Mouse (Mus musculus): ENCODE results near the gene Nmd3. TPM values are rescaled to one million over a fixed set of nuclear protein-coding genes. Genes with fewer than 3 reads are reported as not detected.

Gene Nmd3
- polyA plus RNA-seq, 2 experiments: 57.5 to 127 TPM

DNA sequence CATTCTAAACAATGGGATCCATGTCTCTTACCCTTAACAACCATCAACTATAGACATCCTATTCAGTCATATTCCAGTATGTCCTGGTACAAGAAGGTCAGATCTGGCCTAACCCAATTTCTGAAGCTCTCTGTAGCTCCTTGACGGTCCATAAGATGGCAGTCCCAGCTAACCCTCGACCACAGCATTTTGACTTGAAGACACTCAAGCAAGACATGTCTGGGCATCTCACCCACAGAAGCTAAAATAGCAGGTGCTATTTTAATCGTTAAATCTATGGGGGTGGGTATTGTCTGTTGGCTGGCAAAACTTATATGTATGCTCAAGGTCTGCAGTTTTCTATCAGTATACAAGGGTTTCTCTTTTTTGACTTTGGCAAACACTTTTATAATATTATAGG, 33.4 kb downstream of the Nmd3 start:
- Histone ChIP-seq H3K9me3 (ENCODE audit: control insufficient read depth, low read length) (no peaks in the 10 kb centered on the region), H3K27ac (replicated peaks; ENCODE audit: low read depth, low read length) (no peak overlapping the region), H3K4me3 (replicated peaks; ENCODE audit: low read length) (no peak overlapping the region), H3K36me3 (ENCODE audit: control insufficient read depth, insufficient read depth, low read length) (peaks cover 66% of the 10 kb centered on the region), H3K27me3 (ENCODE audit: control insufficient read depth, insufficient read depth, low read length) (no peaks in the 10 kb centered on the region), H3K4me1 (ENCODE audit: control insufficient read depth, insufficient read depth, low read length) (no peaks in the 10 kb centered on the region), H3K4me2 (replicated peaks; ENCODE audit: low read depth, low read length, severe bottlenecking) (no peak overlapping the region), H3K9ac (ENCODE audit: low read depth, low read length, severe bottlenecking) (no peak overlapping the region)
- DNase-seq (ENCODE audit: low spot score) (no peak), ATAC-seq (ENCODE audit: low FRiP score, low read depth) (no peak)
- TF ChIP-seq POLR2A (IDR thresholded peaks at IDR 0.05; ENCODE audit: borderline replicate concordance, extremely low read depth, insufficient read depth, insufficient read length): no peak
- WGBS: 75% methylated on average over 3 of the region's 3 CpGs

DNA sequence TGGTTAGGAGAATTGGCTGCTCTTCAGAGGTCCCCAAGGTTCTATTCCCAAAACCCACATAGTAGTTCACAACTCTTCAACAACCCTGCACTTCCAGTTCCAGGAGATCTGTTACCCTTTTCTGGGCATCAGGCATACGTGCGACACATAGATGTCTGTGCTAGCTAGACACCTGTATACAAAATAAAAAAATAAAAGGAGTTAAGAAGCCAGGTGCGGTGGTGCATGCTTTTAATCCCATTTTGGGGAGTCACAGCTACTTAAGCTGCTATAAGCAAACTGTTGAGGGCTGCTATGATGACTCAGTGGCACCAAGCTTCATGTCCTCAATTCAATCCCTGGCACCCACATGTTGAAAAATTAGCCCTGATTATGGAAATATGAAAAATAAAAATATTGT, 34.2 kb downstream of the Nmd3 start:
- no peak overlapping the region for H3K27ac ChIP-seq (replicated peaks; ENCODE audit: low read depth, low read length)
- no peak overlapping the region for H3K4me2 ChIP-seq (replicated peaks; ENCODE audit: low read depth, low read length, severe bottlenecking)
- H3K4me1 ChIP-seq (ENCODE audit: control insufficient read depth, insufficient read depth, low read length): no peaks in the 10 kb centered on the region
- no peak overlapping the region for H3K9ac ChIP-seq (ENCODE audit: low read depth, low read length, severe bottlenecking)
- no peak overlapping the region for H3K4me3 ChIP-seq (replicated peaks; ENCODE audit: low read length)
- ATAC-seq (ENCODE audit: low FRiP score, low read depth) (no peak), DNase-seq (ENCODE audit: low spot score) (no peak)
- H3K9me3 ChIP-seq (ENCODE audit: control insufficient read depth, low read length): no peaks in the 10 kb centered on the region
- H3K36me3 ChIP-seq (ENCODE audit: control insufficient read depth, insufficient read depth, low read length): peaks cover 59% of the 10 kb centered on the region
- TF ChIP-seq POLR2A (IDR thresholded peaks at IDR 0.05; ENCODE audit: borderline replicate concordance, extremely low read depth, insufficient read depth, insufficient read length): no peak
- no peaks in the 10 kb centered on the region for H3K27me3 ChIP-seq (ENCODE audit: control insufficient read depth, insufficient read depth, low read length)
- 89% methylated on average over 3 of the region's 3 CpGs for WGBS

DNA sequence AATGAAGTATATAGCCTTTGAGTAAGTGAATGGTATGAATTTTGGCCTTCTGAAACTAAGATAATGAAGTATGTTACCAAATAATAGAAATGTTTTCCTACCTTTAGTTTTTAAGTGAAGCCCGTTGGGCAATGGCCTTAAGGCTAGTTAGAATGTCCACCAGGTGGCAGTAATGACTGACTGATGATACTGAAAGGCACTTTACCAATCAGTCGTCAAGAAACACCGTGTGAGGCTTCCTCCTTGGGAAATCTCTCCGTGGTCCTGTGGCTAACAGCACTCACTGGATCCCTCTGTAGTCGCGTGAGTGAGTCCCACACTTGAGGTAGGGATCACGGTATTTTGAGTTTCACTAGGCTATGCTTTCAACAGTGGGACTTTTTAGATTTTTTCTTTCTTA, 34.7 kb downstream of the Nmd3 start:
- no peak overlapping the region for H3K4me2 ChIP-seq (replicated peaks; ENCODE audit: low read depth, low read length, severe bottlenecking)
- DNase-seq (ENCODE audit: low spot score) (peak; percentile 90), ATAC-seq (ENCODE audit: low FRiP score, low read depth) (no peak)
- no peak overlapping the region for H3K4me3 ChIP-seq (replicated peaks; ENCODE audit: low read length)
- peaks cover 59% of the 10 kb centered on the region for H3K36me3 ChIP-seq (ENCODE audit: control insufficient read depth, insufficient read depth, low read length)
- no peaks in the 10 kb centered on the region for H3K9me3 ChIP-seq (ENCODE audit: control insufficient read depth, low read length)
- TF ChIP-seq POLR2A (IDR thresholded peaks at IDR 0.05; ENCODE audit: borderline replicate concordance, extremely low read depth, insufficient read depth, insufficient read length): no peak
- H3K27ac ChIP-seq (replicated peaks; ENCODE audit: low read depth, low read length): no peak overlapping the region
- no peaks in the 10 kb centered on the region for H3K4me1 ChIP-seq (ENCODE audit: control insufficient read depth, insufficient read depth, low read length)
- H3K27me3 ChIP-seq (ENCODE audit: control insufficient read depth, insufficient read depth, low read length): no peaks in the 10 kb centered on the region
- WGBS: 31% methylated on average over 7 of the region's 7 CpGs
- no peak overlapping the region for H3K9ac ChIP-seq (ENCODE audit: low read depth, low read length, severe bottlenecking)

DNA sequence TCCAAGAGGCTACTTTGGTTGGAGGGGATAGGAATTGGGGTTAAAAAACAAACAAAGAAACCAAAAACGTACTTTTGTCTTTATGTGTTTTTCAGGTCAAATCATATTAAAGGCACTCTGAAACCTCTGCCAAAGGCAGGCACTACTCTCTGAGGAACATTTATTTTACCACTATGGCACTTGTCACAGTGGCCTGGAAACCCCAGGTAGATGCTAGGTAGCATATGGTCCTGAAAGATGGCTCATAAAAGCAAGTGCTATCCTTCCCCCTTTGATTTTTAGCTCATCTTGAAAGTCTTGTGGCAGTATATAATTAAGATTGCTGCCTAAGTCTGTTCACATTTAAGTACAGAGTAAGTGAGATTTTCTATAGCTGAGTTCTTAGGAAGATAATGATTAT, 35.7 kb downstream of the Nmd3 start:
- Histone ChIP-seq H3K27me3 (ENCODE audit: control insufficient read depth, insufficient read depth, low read length) (no peaks in the 10 kb centered on the region), H3K36me3 (ENCODE audit: control insufficient read depth, insufficient read depth, low read length) (peaks cover 52% of the 10 kb centered on the region), H3K4me2 (replicated peaks; ENCODE audit: low read depth, low read length, severe bottlenecking) (no peak overlapping the region), H3K4me3 (replicated peaks; ENCODE audit: low read length) (no peak overlapping the region), H3K27ac (replicated peaks; ENCODE audit: low read depth, low read length) (no peak overlapping the region), H3K4me1 (ENCODE audit: control insufficient read depth, insufficient read depth, low read length) (no peaks in the 10 kb centered on the region), H3K9ac (ENCODE audit: low read depth, low read length, severe bottlenecking) (no peak overlapping the region), H3K9me3 (ENCODE audit: control insufficient read depth, low read length) (no peaks in the 10 kb centered on the region)
- WGBS: 88% methylated on average over 1 of the region's 1 CpGs
- TF ChIP-seq POLR2A (IDR thresholded peaks at IDR 0.05; ENCODE audit: borderline replicate concordance, extremely low read depth, insufficient read depth, insufficient read length): no peak
- DNase-seq (ENCODE audit: low spot score) (no peak), ATAC-seq (ENCODE audit: low FRiP score, low read depth) (no peak)

DNA sequence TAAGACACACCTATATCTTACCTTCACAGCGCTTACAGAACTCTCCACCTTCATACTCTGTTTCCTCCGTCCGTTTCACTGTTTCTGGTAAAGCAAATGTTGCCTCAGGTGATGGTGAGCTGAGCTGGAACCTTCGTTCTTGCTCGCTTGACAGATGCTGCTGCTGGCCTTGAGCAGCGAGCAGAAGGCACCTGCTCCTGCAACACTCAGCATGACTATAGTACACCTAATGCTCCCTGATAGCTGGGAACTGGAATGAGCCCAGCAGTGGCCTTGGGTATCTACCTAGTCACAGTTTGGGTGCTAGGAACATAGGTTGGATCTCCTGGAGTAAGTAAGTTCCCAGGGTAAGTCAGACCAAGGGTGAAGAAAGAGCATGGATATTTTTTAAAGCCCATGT, 38.3 kb downstream of the Nmd3 start:
- ATAC-seq (ENCODE audit: low FRiP score, low read depth): no peak
- H3K4me3 ChIP-seq (replicated peaks; ENCODE audit: low read length): no peak overlapping the region
- 82% methylated on average over 6 of the region's 6 CpGs for WGBS

DNA sequence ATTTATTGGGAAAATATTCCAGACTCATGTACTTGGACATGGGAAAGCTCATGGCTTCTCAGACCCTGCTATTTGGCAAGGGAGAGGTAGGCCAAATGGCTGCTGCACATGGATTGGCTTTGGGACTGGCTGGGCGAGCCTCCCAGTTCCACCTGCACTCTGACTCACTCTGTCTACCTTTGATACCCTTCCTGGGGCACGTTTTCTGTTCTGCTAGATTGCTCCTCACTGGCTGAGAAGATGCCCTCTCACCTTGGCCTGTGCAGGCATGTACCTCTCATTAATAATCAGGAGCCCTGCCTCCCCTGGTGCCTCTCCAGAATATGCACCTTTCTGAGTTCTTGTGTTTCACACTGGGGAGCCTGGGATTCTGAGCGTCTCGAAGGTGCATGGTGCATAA, 39.4 kb downstream of the Nmd3 start:
- H3K4me3 ChIP-seq (replicated peaks; ENCODE audit: low read length): no peak overlapping the region
- H3K4me1 ChIP-seq (ENCODE audit: control insufficient read depth, insufficient read depth, low read length): no peaks in the 10 kb centered on the region
- WGBS: 77% methylated on average over 4 of the region's 4 CpGs
- no peaks in the 10 kb centered on the region for H3K9me3 ChIP-seq (ENCODE audit: control insufficient read depth, low read length)
- TF ChIP-seq POLR2A (IDR thresholded peaks at IDR 0.05; ENCODE audit: borderline replicate concordance, extremely low read depth, insufficient read depth, insufficient read length): no peak
- DNase-seq (ENCODE audit: low spot score) (no peak), ATAC-seq (ENCODE audit: low FRiP score, low read depth) (no peak)
- no peak overlapping the region for H3K4me2 ChIP-seq (replicated peaks; ENCODE audit: low read depth, low read length, severe bottlenecking)
- no peak overlapping the region for H3K9ac ChIP-seq (ENCODE audit: low read depth, low read length, severe bottlenecking)
- no peaks in the 10 kb centered on the region for H3K27me3 ChIP-seq (ENCODE audit: control insufficient read depth, insufficient read depth, low read length)
- H3K36me3 ChIP-seq (ENCODE audit: control insufficient read depth, insufficient read depth, low read length): peaks cover 35% of the 10 kb centered on the region
- H3K27ac ChIP-seq (replicated peaks; ENCODE audit: low read depth, low read length): no peak overlapping the region

More for the DNA sequence above, 38.3 kb downstream of the Nmd3 start:
- no peaks in the 10 kb centered on the region for H3K4me1 ChIP-seq (ENCODE audit: control insufficient read depth, insufficient read depth, low read length)
- H3K9ac ChIP-seq (ENCODE audit: low read depth, low read length, severe bottlenecking): no peak overlapping the region
- no peak overlapping the region for H3K4me2 ChIP-seq (replicated peaks; ENCODE audit: low read depth, low read length, severe bottlenecking)
- TF ChIP-seq POLR2A (IDR thresholded peaks at IDR 0.05; ENCODE audit: borderline replicate concordance, extremely low read depth, insufficient read depth, insufficient read length): no peak
- peaks cover 37% of the 10 kb centered on the region for H3K36me3 ChIP-seq (ENCODE audit: control insufficient read depth, insufficient read depth, low read length)
- no peaks in the 10 kb centered on the region for H3K27me3 ChIP-seq (ENCODE audit: control insufficient read depth, insufficient read depth, low read length)
- no peak overlapping the region for H3K27ac ChIP-seq (replicated peaks; ENCODE audit: low read depth, low read length)
- no peak for DNase-seq (ENCODE audit: low spot score)
- H3K9me3 ChIP-seq (ENCODE audit: control insufficient read depth, low read length): no peaks in the 10 kb centered on the region
